ENCODE assay signal across 10 mouse cellular contexts in the genomic region with DNA sequence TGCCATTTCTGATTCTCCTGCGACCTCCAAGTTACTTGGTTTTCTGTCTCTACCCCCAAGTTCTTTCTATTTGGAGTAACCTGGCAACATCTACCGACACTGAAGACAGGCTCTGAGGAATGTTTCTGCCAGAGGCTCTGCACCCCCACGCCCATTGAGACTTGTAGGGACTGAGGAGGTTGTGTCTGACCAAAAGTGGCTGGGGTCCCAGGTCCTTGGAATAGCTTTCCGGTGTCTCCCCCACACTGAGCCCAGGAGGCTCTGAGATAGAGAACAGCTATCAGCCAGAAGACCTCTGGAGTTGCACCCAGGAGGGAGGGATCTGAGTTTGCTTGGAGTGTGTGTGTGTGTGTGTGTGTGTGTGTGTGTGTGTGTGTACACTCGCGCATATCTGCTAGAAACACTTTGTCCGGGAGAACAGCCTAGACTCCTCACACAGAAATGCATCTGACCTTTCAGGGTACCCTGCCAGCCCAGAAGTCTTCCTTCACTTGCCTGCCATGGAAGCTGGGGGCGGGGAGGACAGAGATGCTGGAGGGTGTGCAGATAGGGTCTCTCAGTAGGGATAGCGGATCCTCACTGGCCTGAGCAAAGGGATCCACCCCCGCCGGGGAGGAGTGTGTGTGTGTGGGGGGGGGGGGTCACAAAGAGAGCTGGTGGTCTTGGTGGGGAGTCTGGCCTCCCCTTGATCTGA. TPM values are rescaled to one million over a fixed set of nuclear protein-coding genes. Genes with fewer than 3 reads are reported as not detected.
DNase-seq lines count a peak whose midpoint lies in the region; ATAC-seq and TF ChIP-seq lines count a peak whose summit lies in the region.
"Had no signal": no experiment of that assay in that cellular context is flagged by ENCODE, and none has a peak within 500 bp of the region (broad histone marks: within the 10 kb centered on the region; RNA-seq: fewer than 3 reads in every experiment).

No protein-coding gene starts in this region.

- no peak overlapping the region for H3K4me2 ChIP-seq in heart, embryonic 11.5 days
- peak overlapping the region; percentile 19; the same call in 1 of the 2 replicates for H3K4me2 ChIP-seq in hindbrain, embryonic 15.5 days

- H3K9ac ChIP-seq in heart, embryonic 11.5 days (ENCODE audit: low read depth, low read length), result no peak overlapping the region
- H3K9ac ChIP-seq in hindbrain, embryonic 15.5 days, result no peak overlapping the region

- no peaks in the 10 kb centered on the region for H3K9me3 ChIP-seq in heart, embryonic 11.5 days (replicated peaks; ENCODE audit: control insufficient read depth, low read length)
- H3K9me3 ChIP-seq in E14TG2a.4 (ENCODE audit: low read length), result no peaks in the 10 kb centered on the region
- no peaks in the 10 kb centered on the region for H3K9me3 ChIP-seq in hindbrain, embryonic 15.5 days

- peaks cover 6% of the 10 kb centered on the region; the same call in 1 of the 2 replicates for H3K4me1 ChIP-seq in heart, embryonic 11.5 days (ENCODE audit: control insufficient read depth, insufficient read depth, low read length)
- H3K4me1 ChIP-seq in E14TG2a.4 (replicated peaks; ENCODE audit: low read depth, low read length), result peaks cover 50% of the 10 kb centered on the region
- peaks cover 18% of the 10 kb centered on the region for H3K4me1 ChIP-seq in hindbrain, embryonic 15.5 days (replicated peaks)

- 32% methylated on average over 11 of the region's 11 CpGs for WGBS in heart, embryonic 11.5 days (ENCODE audit: insufficient replicate concordance)
- 31% methylated on average over 10 of the region's 11 CpGs for WGBS in hindbrain, embryonic 15.5 days

- H3K27ac ChIP-seq in heart, embryonic 11.5 days (ENCODE audit: low read depth, low read length), result no peak overlapping the region
- H3K27ac ChIP-seq in hindbrain, embryonic 15.5 days (replicated peaks), result no peak overlapping the region

- DNase-seq in heart, adult 9 months (ENCODE audit: low spot score in 2 of 2), result no peak
- peak; percentile 47 to 64 for DNase-seq in kidney, postnatal 4 days
- no peak for DNase-seq in kidney, postnatal 36 days
- no peak for DNase-seq in layer of hippocampus, adult 11-12 months (ENCODE audit: low spot score)
- DNase-seq in urinary bladder, adult 18-20 months (ENCODE audit: low spot score in 2 of 2), result no peak
- DNase-seq: cerebellum, adult 9-10 months; right cerebral cortex, postnatal 4 days had no signal

- no peaks in the 10 kb centered on the region for H3K36me3 ChIP-seq in heart, embryonic 11.5 days (ENCODE audit: control insufficient read depth, insufficient read depth, low read length)
- H3K36me3 ChIP-seq in E14TG2a.4 (ENCODE audit: insufficient read depth, low read length), result no peaks in the 10 kb centered on the region
- H3K36me3 ChIP-seq in hindbrain, embryonic 15.5 days, result no peaks in the 10 kb centered on the region

- ATAC-seq in heart, embryonic 11.5 days (replicated peaks; ENCODE audit: insufficient number of reproducible peaks, low FRiP score, low TSS enrichment), result no peak
- ATAC-seq in hindbrain, embryonic 15.5 days (ENCODE audit: low FRiP score, low read depth), result no peak

- H3K27me3 ChIP-seq in heart, embryonic 11.5 days (ENCODE audit: control insufficient read depth, insufficient read depth, low read length), result peaks cover 53% of the 10 kb centered on the region
- peaks cover 87% of the 10 kb centered on the region for H3K27me3 ChIP-seq in E14TG2a.4 (ENCODE audit: insufficient read depth, low read length)
- H3K27me3 ChIP-seq in hindbrain, embryonic 15.5 days, result peaks cover 51% of the 10 kb centered on the region

- peak overlapping the region; percentile 40; the same call in 1 of the 2 replicates for H3K4me3 ChIP-seq in heart, embryonic 11.5 days (ENCODE audit: low read depth, low read length)
- H3K4me3 ChIP-seq in E14TG2a.4 (replicated peaks; ENCODE audit: low read length), result peak overlapping the region; percentile 73; the same call in 1 of the 2 replicates
- no peak overlapping the region for H3K4me3 ChIP-seq in hindbrain, embryonic 15.5 days

- no peak for TF ChIP-seq CTCF in E14TG2a.4 (conservative IDR thresholded peaks at IDR 0.05; ENCODE audit: low read length)

RNA-seq across cellular contexts. Expression of gene Col8a2, which starts 0.9 kb away (rescaled TPM):
- 2.0 and 3.0 TPM in 2 replicates for polyA plus RNA-seq in heart, embryonic 11.5 days (2014; fragmentation: Nextera tagmentation; extraction: Ambion mirVana)
- polyA plus RNA-seq in hindbrain, embryonic 15.5 days (2015; fragmentation: Nextera tagmentation; extraction: Ambion mirVana), result 6.9 and 8.1 TPM in 2 replicates

RNA-seq across cellular contexts. Expression of gene Trappc3, which starts 25.3 kb away (rescaled TPM):
- polyA plus RNA-seq in heart, embryonic 11.5 days (2014; fragmentation: Nextera tagmentation; extraction: Ambion mirVana), result 11.0 and 28.0 TPM in 2 replicates
- 172 and 180 TPM in 2 replicates for polyA plus RNA-seq in hindbrain, embryonic 15.5 days (2015; fragmentation: Nextera tagmentation; extraction: Ambion mirVana)

RNA-seq across cellular contexts. Expression of gene Map7d1, which starts 31.3 kb away (rescaled TPM):
- polyA plus RNA-seq in heart, embryonic 11.5 days (2014; fragmentation: Nextera tagmentation; extraction: Ambion mirVana), result 37.0 and 44.6 TPM in 2 replicates
- 82.9 and 97.5 TPM in 2 replicates for polyA plus RNA-seq in hindbrain, embryonic 15.5 days (2015; fragmentation: Nextera tagmentation; extraction: Ambion mirVana)

RNA-seq across cellular contexts. Expression of gene Adprhl2, which starts 34.1 kb away (rescaled TPM):
- polyA plus RNA-seq in heart, embryonic 11.5 days (2014; fragmentation: Nextera tagmentation; extraction: Ambion mirVana), result 28.8 and 30.1 TPM in 2 replicates
- 78.6 and 86.1 TPM in 2 replicates for polyA plus RNA-seq in hindbrain, embryonic 15.5 days (2015; fragmentation: Nextera tagmentation; extraction: Ambion mirVana)

RNA-seq across cellular contexts. Expression of gene Tekt2, which starts 38.0 kb away (rescaled TPM):
- 0.96 and 1.5 TPM in 2 replicates for polyA plus RNA-seq in heart, embryonic 11.5 days (2014; fragmentation: Nextera tagmentation; extraction: Ambion mirVana)
- polyA plus RNA-seq in hindbrain, embryonic 15.5 days (2015; fragmentation: Nextera tagmentation; extraction: Ambion mirVana), result 10.7 and 11.4 TPM in 2 replicates

Comparison
In these comparisons a context has a peak if more than half of its experiments do, and no peak if none do; other contexts are left out.
1. DNase-seq: peak in kidney, postnatal 4 days (2 of 2); none in heart, adult 9 months (0 of 2), kidney, postnatal 36 days (0 of 2), layer of hippocampus, adult 11-12 months (single experiment) and urinary bladder, adult 18-20 months (0 of 2).